Mouse (Mus musculus) natural killer cell, adult 2 months (primary cell): Measurements from ENCODE around the gene Pitpnm1.

Experiments
- DNase-seq, 2 experiments: peaks; one replicate each; pipeline ENCODE4 v3.0.0; 2022; ENCODE audit warnings: low spot score in 2 of 2

Gene Pitpnm1

GRCm38 (mm10) chr19:4155223-4156072, 55.6 kb downstream of the Pitpnm1 start:
- peak in 1 of 2 experiments; percentile 54 for DNase-seq

DNA sequence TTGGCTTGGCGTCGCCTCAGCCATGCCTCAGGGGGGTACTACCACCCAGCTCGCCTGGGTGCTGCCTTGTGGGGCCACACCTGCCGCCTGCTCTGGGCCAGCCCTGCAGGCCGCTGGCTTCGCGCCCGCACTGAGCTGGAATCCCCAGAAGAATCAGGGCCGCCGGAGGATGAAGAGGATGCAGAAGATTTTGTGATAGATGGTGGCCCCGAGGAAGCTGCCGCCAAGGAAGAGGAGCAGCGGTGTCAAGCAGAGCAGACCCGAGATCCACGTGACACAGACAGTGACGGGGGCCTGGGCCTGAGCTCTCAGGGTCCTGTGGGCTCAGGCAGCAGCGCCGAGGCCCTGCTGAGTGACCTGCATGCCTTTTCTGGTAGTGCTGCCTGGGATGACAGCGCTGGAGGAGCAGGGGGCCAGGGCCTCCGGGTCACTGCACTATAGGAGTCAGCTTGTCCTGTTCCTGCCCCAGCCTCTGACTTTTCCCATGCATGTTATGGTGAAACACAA, 56.3 kb downstream of the Pitpnm1 start:
- DNase-seq: no peak

GRCm38 (mm10) chr19:4156771-4157170, 57.0 kb downstream of the Pitpnm1 start:
- no peak for DNase-seq

- DNase-seq: no peak
These were observed 59.3 kb downstream of the Pitpnm1 start for GRCm38 (mm10) chr19:4159049-4159448.

- DNase-seq: peak; percentile 90 to 94
These were observed 63.1 kb downstream of the Pitpnm1 start, which contains the start of gene Rps6kb2 for GRCm38 (mm10) chr19:4162646-4163542. Rps6kb2 (minus strand) TSS chr19:4163354.

DNA sequence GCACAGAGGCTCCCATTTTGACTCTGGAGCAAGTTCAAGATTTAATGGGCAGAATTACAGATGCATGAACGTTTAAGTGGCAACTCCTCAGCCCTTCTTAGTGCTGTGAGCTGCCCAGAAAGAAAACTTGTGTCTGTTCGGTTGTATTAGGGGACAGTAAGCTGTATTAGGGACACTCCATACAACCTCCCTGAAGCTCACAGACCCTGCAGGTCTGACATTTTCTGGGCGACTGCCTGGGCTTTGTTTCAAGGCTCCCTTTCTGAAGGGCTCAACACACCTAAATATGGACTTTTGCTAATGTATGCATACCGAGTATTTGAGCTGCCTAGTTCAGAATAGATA, 63.7 kb downstream of the Pitpnm1 start:
- no peak for DNase-seq
